Mouse (Mus musculus) kidney, adult 2 months (tissue): Measurements from ENCODE around the gene Popdc3. TPM values are rescaled to one million over a fixed set of nuclear protein-coding genes. Genes with fewer than 3 reads are reported as not detected.

Experiments used
- DNase-seq: peaks from one replicate; pipeline ENCODE4 v3.0.0; 2021
- H3K27ac ChIP-seq: fragments of 200-500 bp; 2 replicates; pipeline ENCODE4 v1.5.1; 2012; ENCODE audit warnings: low read depth, low read length, control low read depth, inconsistent platforms; ENCODE audit not compliant: insufficient read depth
- H3K27me3 ChIP-seq: fragments of 200-500 bp; replicated peaks from 2 replicates; pipeline ENCODE4 v1.6.1; 2012; ENCODE audit warnings: mild to moderate bottlenecking, moderate library complexity, low read length, inconsistent platforms; ENCODE audit not compliant: control insufficient read depth, insufficient read depth
- H3K36me3 ChIP-seq: fragments of 200-500 bp; 2 replicates; pipeline ENCODE4 v1.6.1; 2012; ENCODE audit warnings: mild to moderate bottlenecking, moderate library complexity, low read length, inconsistent platforms; ENCODE audit not compliant: control insufficient read depth, insufficient read depth
- H3K4me1 ChIP-seq: fragments of 200-500 bp; 2 replicates; pipeline ENCODE4 v1.6.1; 2011; ENCODE audit warnings: low read length; ENCODE audit not compliant: control insufficient read depth, insufficient read depth
- H3K4me3 ChIP-seq: fragments of 200-500 bp; 2 replicates; pipeline ENCODE4 v1.5.1; 2011; ENCODE audit warnings: mild to moderate bottlenecking, low read depth, low read length, control low read depth; ENCODE audit not compliant: insufficient read depth
- CTCF ChIP-seq: fragments of 200-500 bp; conservative IDR thresholded peaks from 2 replicates; pipeline ENCODE4 v1.5.1; 2011; ENCODE audit warnings: low read depth, mild to moderate bottlenecking, control low read depth, low read length, moderate library complexity, mixed read lengths; ENCODE audit not compliant: insufficient read depth, insufficient read length
- POLR2A ChIP-seq: fragments of 200-500 bp; IDR thresholded peaks from one replicate; pipeline ENCODE4 v1.6.1; 2011; ENCODE audit warnings: low read depth, low read length, control low read depth
- WGBS: fragments of 180-500 bp; shearing (Covaris S2); methylation state at CpG from one replicate; pipeline ENCODE4 v1.1.7; 2018; 5-methylcytosine and 5-hydroxymethylcytosine counted together
- polyA plus RNA-seq: library from polyadenylated mRNA; depleted of rRNA; stranded (reverse); fragments of >200 nt; gene quantifications from 2 replicates; pipeline ENCODE4 v1.2.3, GENCODE M21; 2012

Gene Popdc3
- polyA plus RNA-seq, 1 experiment = 0.41 TPM

GRCm38 (mm10) chr10:45142359-45142758 is 35.5 kb upstream of the Popdc3 start:
- H3K4me3 ChIP-seq = no peak overlapping the region

GRCm38 (mm10) chr10:45144038-45144817 is 33.7 kb upstream of the Popdc3 start:
- DNase-seq = no peak
- no peaks in the 10 kb centered on the region for H3K4me1 ChIP-seq
- H3K4me3 ChIP-seq = no peak overlapping the region
- no peaks in the 10 kb centered on the region for H3K36me3 ChIP-seq
- 97% methylated on average over 6 of the region's 6 CpGs for WGBS
- TF ChIP-seq POLR2A (no peak), CTCF (no peak)
- no peaks in the 10 kb centered on the region for H3K27me3 ChIP-seq
- no peak overlapping the region for H3K27ac ChIP-seq

More at GRCm38 (mm10) chr10:45142359-45142758, 35.5 kb upstream of the Popdc3 start:
- no peak for DNase-seq
- no peaks in the 10 kb centered on the region for H3K36me3 ChIP-seq
- H3K27ac ChIP-seq = no peak overlapping the region
- 57% methylated on average over 5 of the region's 5 CpGs for WGBS
- TF ChIP-seq POLR2A = no peak
- no peak for TF ChIP-seq CTCF
- no peaks in the 10 kb centered on the region for H3K4me1 ChIP-seq
- H3K27me3 ChIP-seq = no peaks in the 10 kb centered on the region

- no peaks in the 10 kb centered on the region for H3K27me3 ChIP-seq
- TF ChIP-seq POLR2A (no peak), CTCF (no peak)
- no peaks in the 10 kb centered on the region for H3K36me3 ChIP-seq
- no peak for DNase-seq
- 56% methylated on average over 6 of the region's 6 CpGs for whole genome bisulfite sequencing
- H3K4me3 ChIP-seq = no peak overlapping the region
- no peaks in the 10 kb centered on the region for H3K4me1 ChIP-seq
- H3K27ac ChIP-seq = no peak overlapping the region
Measured at GRCm38 (mm10) chr10:45146821-45147220, 31.1 kb upstream of the Popdc3 start.

- TF ChIP-seq CTCF (no peak), POLR2A (no peak)
- no peak overlapping the region for H3K4me3 ChIP-seq
- H3K36me3 ChIP-seq = no peaks in the 10 kb centered on the region; the same call in none of the 2 replicates
- no peaks in the 10 kb centered on the region for H3K27me3 ChIP-seq
- 77% methylated on average over 5 of the region's 5 CpGs for WGBS
- H3K4me1 ChIP-seq = no peaks in the 10 kb centered on the region
- DNase-seq = no peak
- H3K27ac ChIP-seq = no peak overlapping the region
Measured at GRCm38 (mm10) chr10:45151137-45151536, 26.8 kb upstream of the Popdc3 start.

GRCm38 (mm10) chr10:45151771-45152692 is 25.9 kb upstream of the Popdc3 start:
- H3K27me3 ChIP-seq = no peaks in the 10 kb centered on the region
- H3K36me3 ChIP-seq = no peaks in the 10 kb centered on the region; the same call in none of the 2 replicates
- 95% methylated on average over 12 of the region's 12 CpGs for WGBS
- no peak for DNase-seq
- no peak overlapping the region for H3K4me3 ChIP-seq
- TF ChIP-seq POLR2A (no peak), CTCF (no peak)
- no peak overlapping the region for H3K27ac ChIP-seq
- H3K4me1 ChIP-seq = no peaks in the 10 kb centered on the region

GRCm38 (mm10) chr10:45154557-45155060 is 23.3 kb upstream of the Popdc3 start:
- TF ChIP-seq CTCF = no peak
- TF ChIP-seq POLR2A = no peak
- DNase-seq = no peak
- Histone ChIP-seq H3K27ac (no peak overlapping the region), H3K27me3 (no peaks in the 10 kb centered on the region), H3K4me3 (no peak overlapping the region), H3K36me3 (no peaks in the 10 kb centered on the region; the same call in none of the 2 replicates), H3K4me1 (no peaks in the 10 kb centered on the region)
- WGBS = 85% methylated on average over 14 of the region's 14 CpGs
